Mouse (Mus musculus): Measurements from ENCODE around the gene Utp20.

DNA sequence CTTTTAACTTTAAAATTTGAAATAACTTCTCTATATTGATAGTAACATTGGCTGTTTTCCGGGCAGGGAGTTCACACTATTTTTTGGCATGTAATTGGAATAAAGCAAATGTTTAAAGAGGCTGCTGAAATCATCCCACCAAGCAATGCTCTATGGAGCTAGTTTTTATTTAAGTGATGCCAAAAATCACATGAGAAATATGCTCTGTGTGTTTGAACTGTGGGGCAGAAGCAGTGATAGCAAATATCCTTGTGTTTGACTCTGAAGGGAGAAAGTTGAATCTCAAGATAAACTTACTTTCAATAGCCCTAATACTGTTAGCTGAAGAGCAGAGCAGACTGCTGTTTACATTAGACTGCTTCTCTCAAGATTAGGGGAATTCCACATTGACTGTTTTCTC, 107.0 kb downstream of the Utp20 start:
- TF ChIP-seq POLR2A (IDR thresholded peaks at IDR 0.05; ENCODE audit: extremely low read depth, insufficient read depth, low read length) (no peak), CTCF (IDR thresholded peaks at IDR 0.05; ENCODE audit: extremely low read depth, insufficient read depth, low read length) (no peak)

Measured in cortical plate, adult 2 months (tissue).